Mouse (Mus musculus): ENCODE data around the gene Gnai2. TPM values are rescaled to one million over a fixed set of nuclear protein-coding genes. Genes with fewer than 3 reads are reported as not detected.
A peak's percentile ranks its signal among the peaks of the same experiment; 100 is the strongest.

The Gnai2 gene
- polyA plus RNA-seq, 1 experiment: 273 TPM

DNA sequence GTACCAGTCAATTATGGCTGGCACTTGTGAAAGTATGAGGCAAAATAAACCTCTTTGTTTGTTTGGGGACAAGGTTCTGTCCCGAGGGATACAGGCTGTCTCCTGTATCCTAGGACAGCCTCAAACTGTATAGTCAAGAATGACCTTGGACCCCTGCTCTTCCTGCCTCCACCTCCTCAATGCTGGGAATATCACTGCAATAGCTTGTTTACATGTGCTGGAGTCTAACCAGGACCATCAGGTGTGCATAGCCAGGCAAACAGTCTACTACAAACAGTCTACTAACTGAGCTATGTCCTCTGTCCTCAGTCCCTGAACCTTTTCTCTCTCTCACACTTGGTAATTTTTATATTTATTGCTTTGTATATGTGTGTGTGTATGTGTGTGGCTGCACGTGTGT lies 18.3 kb upstream of the Gnai2 start:
- TF ChIP-seq CTCF (IDR thresholded peaks at IDR 0.05; ENCODE audit: control insufficient read depth, insufficient read depth, low read length) (no peak), POLR2A (IDR thresholded peaks at IDR 0.05; ENCODE audit: borderline replicate concordance, control insufficient read depth, low read depth, low read length) (no peak)
- WGBS: 72% methylated on average over 2 of the region's 2 CpGs
- Histone ChIP-seq H3K4me3 (replicated peaks; ENCODE audit: control insufficient read depth, low read depth, low read length) (no peak overlapping the region), H3K4me1 (ENCODE audit: control insufficient read depth, insufficient read depth, low read length) (no peaks in the 10 kb centered on the region), H3K27ac (ENCODE audit: control insufficient read depth, insufficient read depth, low read depth, low read length, poor library complexity) (no peak overlapping the region)

DNA sequence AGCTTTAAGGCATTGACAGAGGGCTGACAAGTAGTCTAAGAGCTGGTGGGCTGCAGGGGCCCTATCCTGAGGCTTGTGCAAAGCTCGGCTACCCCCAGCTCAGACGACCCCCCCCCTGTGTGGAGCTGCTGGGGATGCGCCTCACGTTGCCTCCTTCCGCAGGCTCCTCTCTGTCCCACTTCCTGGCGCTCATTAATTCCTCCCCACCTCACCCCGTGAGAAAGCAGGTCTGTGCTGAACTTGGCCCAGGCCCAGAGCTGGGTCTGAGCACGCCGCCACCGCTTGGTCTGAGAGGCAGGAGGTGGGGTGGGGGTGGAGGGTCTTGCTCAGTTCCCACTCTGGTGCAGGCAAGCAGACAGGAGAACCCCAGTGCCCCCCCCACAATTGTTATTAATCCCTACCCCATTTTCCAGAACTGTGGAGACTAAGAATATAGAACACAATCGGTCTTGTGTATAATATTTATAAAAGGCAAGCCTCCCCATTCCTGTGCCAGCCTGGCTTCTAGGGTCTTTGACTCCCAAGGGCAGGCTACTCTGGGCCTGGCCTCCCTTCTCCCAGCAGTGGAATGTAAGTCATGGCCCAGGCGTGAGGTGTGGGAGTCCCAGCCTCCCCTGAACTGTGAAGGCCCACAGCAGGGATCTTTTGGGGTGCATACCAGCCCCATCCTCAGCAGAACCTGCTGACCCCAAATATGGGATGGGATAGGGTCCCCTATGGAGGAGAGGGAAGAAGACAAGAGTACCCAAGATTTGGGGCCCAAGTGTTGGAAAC lies 15.7 kb upstream of the Gnai2 start:
- WGBS: 56% methylated on average over 12 of the region's 12 CpGs
- H3K4me1 ChIP-seq (ENCODE audit: control insufficient read depth, insufficient read depth, low read length): no peaks in the 10 kb centered on the region
- no peak overlapping the region for H3K4me3 ChIP-seq (replicated peaks; ENCODE audit: control insufficient read depth, low read depth, low read length)
- no peak overlapping the region for H3K27ac ChIP-seq (ENCODE audit: control insufficient read depth, insufficient read depth, low read depth, low read length, poor library complexity)
- TF ChIP-seq POLR2A (IDR thresholded peaks at IDR 0.05; ENCODE audit: borderline replicate concordance, control insufficient read depth, low read depth, low read length) (no peak), CTCF (IDR thresholded peaks at IDR 0.05; ENCODE audit: control insufficient read depth, insufficient read depth, low read length) (no peak)

DNA sequence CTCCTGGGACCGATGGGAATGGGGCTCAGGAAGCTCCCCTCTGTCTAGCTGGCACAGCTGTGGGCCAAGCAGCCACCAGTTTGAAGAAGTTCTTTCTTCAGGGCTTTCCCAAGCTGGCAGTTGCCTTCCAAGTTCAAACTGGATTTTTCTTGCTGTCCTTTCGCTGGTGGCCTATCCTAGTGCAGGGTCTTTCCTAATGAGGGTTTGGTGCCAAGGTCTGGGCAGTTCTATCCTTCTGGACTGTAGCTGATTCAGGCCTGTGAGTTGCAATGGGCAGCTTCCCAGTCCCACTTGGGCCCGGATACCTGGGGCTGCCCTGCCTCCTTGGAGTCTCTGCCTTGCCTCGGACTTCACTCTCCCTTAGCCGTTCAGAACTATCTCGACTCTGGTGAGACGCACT lies 15.1 kb upstream of the Gnai2 start:
- no peak overlapping the region for H3K27ac ChIP-seq (ENCODE audit: control insufficient read depth, insufficient read depth, low read depth, low read length, poor library complexity)
- H3K4me1 ChIP-seq (ENCODE audit: control insufficient read depth, insufficient read depth, low read length): no peaks in the 10 kb centered on the region
- H3K4me3 ChIP-seq (replicated peaks; ENCODE audit: control insufficient read depth, low read depth, low read length): no peak overlapping the region
- TF ChIP-seq CTCF (IDR thresholded peaks at IDR 0.05; ENCODE audit: control insufficient read depth, insufficient read depth, low read length) (no peak), POLR2A (IDR thresholded peaks at IDR 0.05; ENCODE audit: borderline replicate concordance, control insufficient read depth, low read depth, low read length) (no peak)
- 85% methylated on average over 7 of the region's 7 CpGs for WGBS

DNA sequence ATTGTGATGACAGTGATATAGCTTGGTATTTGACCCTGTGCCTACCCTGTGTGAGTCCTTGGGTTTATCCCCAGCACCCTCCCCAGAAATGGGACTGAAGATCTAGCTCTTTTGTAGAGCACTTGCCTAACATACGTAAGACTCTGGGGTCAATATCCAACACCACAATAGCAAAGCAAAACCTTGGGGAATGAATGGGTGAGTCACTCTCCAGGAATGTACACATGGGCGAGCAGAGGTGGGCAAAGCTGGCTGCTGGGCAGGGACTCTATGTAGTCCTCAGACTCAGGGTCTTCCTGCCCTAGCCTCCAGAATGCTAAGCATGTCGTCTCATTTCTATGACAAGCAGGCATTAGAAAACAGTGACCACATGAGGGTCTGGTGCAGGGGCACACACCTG lies 13.6 kb upstream of the Gnai2 start:
- H3K4me1 ChIP-seq (ENCODE audit: control insufficient read depth, insufficient read depth, low read length): no peaks in the 10 kb centered on the region
- no peak overlapping the region for H3K27ac ChIP-seq (ENCODE audit: control insufficient read depth, insufficient read depth, low read depth, low read length, poor library complexity)
- H3K4me3 ChIP-seq (replicated peaks; ENCODE audit: control insufficient read depth, low read depth, low read length): no peak overlapping the region
- WGBS: 68% methylated on average over 3 of the region's 3 CpGs
- no peak for TF ChIP-seq POLR2A (IDR thresholded peaks at IDR 0.05; ENCODE audit: borderline replicate concordance, control insufficient read depth, low read depth, low read length)
- no peak for TF ChIP-seq CTCF (IDR thresholded peaks at IDR 0.05; ENCODE audit: control insufficient read depth, insufficient read depth, low read length)

DNA sequence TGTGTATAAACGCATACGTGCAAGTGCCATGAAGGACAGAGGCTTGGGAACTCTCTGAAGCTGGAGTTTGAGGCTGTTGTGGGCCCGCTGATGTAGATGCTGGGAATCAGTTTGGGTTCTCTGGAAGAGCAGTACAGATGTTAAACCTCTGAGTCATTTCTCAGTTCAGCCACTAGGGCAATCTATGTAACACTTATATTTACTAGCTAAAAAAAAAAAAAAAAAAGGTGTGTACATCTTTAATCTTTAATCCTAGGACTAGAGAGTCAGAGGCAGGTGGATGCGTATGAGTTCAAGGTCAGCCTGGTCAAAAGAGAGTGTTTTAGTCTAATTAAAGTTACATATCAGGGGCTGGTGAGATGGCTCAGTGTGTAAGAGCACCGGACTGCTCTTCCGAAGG lies 11.8 kb upstream of the Gnai2 start:
- WGBS: 80% methylated on average over 6 of the region's 6 CpGs
- Histone ChIP-seq H3K27ac (ENCODE audit: control insufficient read depth, insufficient read depth, low read depth, low read length, poor library complexity) (no peak overlapping the region), H3K4me3 (replicated peaks; ENCODE audit: control insufficient read depth, low read depth, low read length) (no peak overlapping the region), H3K4me1 (ENCODE audit: control insufficient read depth, insufficient read depth, low read length) (no peaks in the 10 kb centered on the region)
- no peak for TF ChIP-seq CTCF (IDR thresholded peaks at IDR 0.05; ENCODE audit: control insufficient read depth, insufficient read depth, low read length)
- no peak for TF ChIP-seq POLR2A (IDR thresholded peaks at IDR 0.05; ENCODE audit: borderline replicate concordance, control insufficient read depth, low read depth, low read length)

DNA sequence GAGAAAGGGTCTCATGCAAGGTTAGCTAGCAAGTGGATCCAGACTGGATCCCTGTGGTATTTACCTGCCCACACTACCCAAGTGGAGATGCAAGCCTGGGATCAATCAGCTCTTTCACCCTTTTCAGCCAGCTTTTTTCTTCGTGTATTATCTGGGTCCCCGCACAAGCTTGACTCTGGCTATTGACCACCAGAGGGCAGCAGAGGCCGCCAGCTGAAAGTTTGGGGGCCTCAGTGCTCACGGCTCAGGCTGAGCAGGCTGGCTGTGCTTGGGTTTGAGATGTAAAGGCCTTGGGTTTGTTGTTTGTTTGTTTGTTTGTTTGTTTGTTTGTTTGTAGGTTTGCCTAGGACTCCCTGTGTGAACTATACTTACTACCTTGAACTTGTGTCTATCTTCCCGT lies 10.4 kb upstream of the Gnai2 start:
- TF ChIP-seq CTCF (IDR thresholded peaks at IDR 0.05; ENCODE audit: control insufficient read depth, insufficient read depth, low read length) (peak; percentile 93), POLR2A (IDR thresholded peaks at IDR 0.05; ENCODE audit: borderline replicate concordance, control insufficient read depth, low read depth, low read length) (no peak)
- Histone ChIP-seq H3K4me3 (replicated peaks; ENCODE audit: control insufficient read depth, low read depth, low read length) (no peak overlapping the region), H3K4me1 (ENCODE audit: control insufficient read depth, insufficient read depth, low read length) (peaks cover 3% of the 10 kb centered on the region; the same call in 1 of the 2 replicates), H3K27ac (ENCODE audit: control insufficient read depth, insufficient read depth, low read depth, low read length, poor library complexity) (no peak overlapping the region)
- 13% methylated on average over 5 of the region's 5 CpGs for WGBS

DNA sequence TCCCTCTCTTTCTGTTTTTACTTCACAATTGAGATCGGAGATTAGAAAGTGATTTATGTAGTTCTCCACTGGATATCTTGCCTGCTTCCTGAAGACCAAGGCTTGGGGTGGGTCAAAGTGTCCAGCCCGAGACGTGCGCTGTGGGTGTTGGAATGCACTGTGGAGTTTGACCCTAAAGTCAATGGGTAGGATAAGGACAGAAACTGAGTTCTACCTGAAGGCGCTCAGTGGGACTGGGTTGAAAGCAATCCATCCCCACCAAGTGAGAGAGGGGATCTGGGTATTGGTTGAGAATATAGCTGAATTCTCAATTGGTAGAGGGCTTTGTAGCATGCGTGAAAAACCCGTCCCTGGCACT lies 10.0 kb upstream of the Gnai2 start:
- WGBS: 30% methylated on average over 7 of the region's 7 CpGs
- peaks cover 3% of the 10 kb centered on the region; the same call in 1 of the 2 replicates for H3K4me1 ChIP-seq (ENCODE audit: control insufficient read depth, insufficient read depth, low read length)
- H3K4me3 ChIP-seq (replicated peaks; ENCODE audit: control insufficient read depth, low read depth, low read length): no peak overlapping the region
- no peak overlapping the region for H3K27ac ChIP-seq (ENCODE audit: control insufficient read depth, insufficient read depth, low read depth, low read length, poor library complexity)
- no peak for TF ChIP-seq CTCF (IDR thresholded peaks at IDR 0.05; ENCODE audit: control insufficient read depth, insufficient read depth, low read length)
- no peak for TF ChIP-seq POLR2A (IDR thresholded peaks at IDR 0.05; ENCODE audit: borderline replicate concordance, control insufficient read depth, low read depth, low read length)

DNA sequence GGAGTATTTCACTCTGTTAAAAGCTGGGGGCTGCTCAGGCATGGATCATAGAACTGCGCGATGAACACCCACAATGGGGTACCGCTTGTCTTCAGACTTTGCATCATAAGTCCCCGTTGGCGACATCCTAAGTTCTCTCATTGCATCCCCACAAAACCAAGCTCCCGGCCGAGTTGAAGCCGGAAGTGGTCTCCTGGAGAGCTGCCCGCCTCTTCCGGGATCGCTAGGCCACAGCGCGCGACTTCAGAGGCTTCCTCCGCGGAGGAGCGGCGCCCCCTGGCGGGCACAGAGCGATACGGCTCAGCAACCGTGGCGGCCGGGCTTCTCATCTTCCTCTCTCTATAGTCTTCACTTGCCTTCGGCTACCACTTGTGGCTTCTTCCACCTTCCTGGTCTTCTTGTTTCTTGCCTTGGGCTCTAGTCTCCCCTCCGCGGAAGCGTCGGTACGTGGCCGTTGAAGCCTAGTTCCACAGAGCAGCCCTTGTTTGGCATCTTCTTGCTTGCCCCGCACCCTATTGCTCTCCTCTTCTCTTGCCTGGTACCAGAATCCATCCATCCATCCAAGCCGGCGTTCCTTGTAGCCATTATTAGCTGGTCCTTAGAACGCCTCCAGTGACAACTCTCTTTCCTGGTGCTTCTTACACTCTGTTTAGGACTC lies 9.5 kb upstream of the Gnai2 start:
- peaks cover 3% of the 10 kb centered on the region; the same call in 1 of the 2 replicates for H3K4me1 ChIP-seq (ENCODE audit: control insufficient read depth, insufficient read depth, low read length)
- peak overlapping the region; percentile 8 for H3K27ac ChIP-seq (ENCODE audit: control insufficient read depth, insufficient read depth, low read depth, low read length, poor library complexity)
- WGBS: 2% methylated on average over 35 of the region's 35 CpGs
- peak overlapping the region; percentile 52 for H3K4me3 ChIP-seq (replicated peaks; ENCODE audit: control insufficient read depth, low read depth, low read length)
- TF ChIP-seq CTCF (IDR thresholded peaks at IDR 0.05; ENCODE audit: control insufficient read depth, insufficient read depth, low read length) (peak; percentile 96), POLR2A (IDR thresholded peaks at IDR 0.05; ENCODE audit: borderline replicate concordance, control insufficient read depth, low read depth, low read length) (peak; percentile 62; the same call in 1 of the 2 replicates)

All from bone marrow, adult 2 months (tissue).